Comparison of ENCODE assay signal across 11 mouse cellular contexts in genomic region chr16:13336503-13337230, GRCm38 (mm10).
DNase-seq lines count a peak whose midpoint lies in the region; ATAC-seq and TF ChIP-seq lines count a peak whose summit lies in the region.
"Had no signal": no experiment of that assay in that cellular context is flagged by ENCODE, and none has a peak within 500 bp of the region (broad histone marks: within the 10 kb centered on the region; RNA-seq: fewer than 3 reads in every experiment).

No protein-coding gene starts in this region.

- peak; percentile 74 for ATAC-seq in heart, embryonic 12.5 days (ENCODE audit: insufficient number of reproducible peaks, low FRiP score)
- no peak for ATAC-seq in midbrain, embryonic 14.5 days (ENCODE audit: low FRiP score, low TSS enrichment)
- ATAC-seq: inflammation-experienced regulatory T-cells, adult 6 months had no signal

- peak; percentile 1 for TF ChIP-seq CTCF in ES-Bruce4 (IDR thresholded peaks at IDR 0.05; ENCODE audit: low read depth, low read length)
- TF ChIP-seq CTCF in lung, adult 2 months (IDR thresholded peaks at IDR 0.05; ENCODE audit: insufficient read depth, low read length), result peak; percentile 60

- DNase-seq in adrenal gland, postnatal 10 days, result peak; percentile 35
- no peak for DNase-seq in adrenal gland, adult 8-10 months
- no peak for DNase-seq in lung, adult 2 months
- DNase-seq in left cerebral cortex, adult 9 months (ENCODE audit: low spot score in 2 of 2), result no peak
- DNase-seq in cerebellum, postnatal 10 days, result no peak
- no peak for DNase-seq in midbrain, embryonic 14.5 days
- DNase-seq: cerebellum, adult 9-10 months had no signal

- WGBS in heart, embryonic 12.5 days, result 45% methylated on average over 5 of the region's 5 CpGs
- 54% methylated on average over 5 of the region's 5 CpGs for WGBS in lung, adult 2 months
- WGBS in midbrain, embryonic 14.5 days, result 80% methylated on average over 5 of the region's 5 CpGs

- TF ChIP-seq EP300 in ES-Bruce4 (IDR thresholded peaks at IDR 0.05; ENCODE audit: insufficient read depth, low read depth, low read length), result no peak

- TF ChIP-seq POLR2A in ES-Bruce4 (IDR thresholded peaks at IDR 0.05; ENCODE audit: insufficient read depth, low read length), result no peak
- no peak for TF ChIP-seq POLR2A in lung, adult 2 months (IDR thresholded peaks at IDR 0.05; ENCODE audit: borderline replicate concordance, extremely low read depth, low read depth, low read length)

- H3K4me3 ChIP-seq in ES-Bruce4 (ENCODE audit: low read depth, low read length), result no peak overlapping the region
- no peak overlapping the region for H3K4me3 ChIP-seq in heart, embryonic 12.5 days
- no peak overlapping the region for H3K4me3 ChIP-seq in lung, adult 2 months (replicated peaks; ENCODE audit: extremely low read depth, low read depth, low read length)
- H3K4me3 ChIP-seq in midbrain, embryonic 14.5 days (replicated peaks; ENCODE audit: low read depth, low read length), result no peak overlapping the region
- H3K4me3 ChIP-seq: left cerebral cortex, adult 2 months had no signal

- H3K27ac ChIP-seq in ES-Bruce4 (ENCODE audit: insufficient read depth, low read length), result no peak overlapping the region
- H3K27ac ChIP-seq in heart, embryonic 12.5 days (ENCODE audit: poor library complexity, severe bottlenecking), result no peak overlapping the region
- no peak overlapping the region for H3K27ac ChIP-seq in midbrain, embryonic 14.5 days (replicated peaks; ENCODE audit: low read depth, low read length)

- H3K4me2 ChIP-seq in heart, embryonic 12.5 days, result no peak overlapping the region
- H3K4me2 ChIP-seq in midbrain, embryonic 14.5 days (ENCODE audit: low read length), result no peak overlapping the region

- H3K27me3 ChIP-seq in ES-Bruce4 (ENCODE audit: control insufficient read depth, insufficient read depth, low read length, poor library complexity, severe bottlenecking), result no peaks in the 10 kb centered on the region
- no peaks in the 10 kb centered on the region for H3K27me3 ChIP-seq in heart, embryonic 12.5 days (replicated peaks)
- no peaks in the 10 kb centered on the region for H3K27me3 ChIP-seq in midbrain, embryonic 14.5 days (ENCODE audit: control insufficient read depth, insufficient read depth, low read length)

- H3K4me1 ChIP-seq in ES-Bruce4 (ENCODE audit: control insufficient read depth, insufficient read depth, low read length), result no peaks in the 10 kb centered on the region
- H3K4me1 ChIP-seq in heart, embryonic 12.5 days (replicated peaks), result peaks cover 16% of the 10 kb centered on the region
- H3K4me1 ChIP-seq in lung, adult 2 months (ENCODE audit: control insufficient read depth, insufficient read depth, low read length), result peaks cover 21% of the 10 kb centered on the region
- H3K4me1 ChIP-seq in midbrain, embryonic 14.5 days (ENCODE audit: control insufficient read depth, insufficient read depth, low read length), result no peaks in the 10 kb centered on the region

- H3K36me3 ChIP-seq in ES-Bruce4 (ENCODE audit: control insufficient read depth, insufficient read depth, low read length, poor library complexity, severe bottlenecking), result no peaks in the 10 kb centered on the region
- no peaks in the 10 kb centered on the region for H3K36me3 ChIP-seq in heart, embryonic 12.5 days
- H3K36me3 ChIP-seq in midbrain, embryonic 14.5 days (ENCODE audit: control insufficient read depth, insufficient read depth, low read length), result no peaks in the 10 kb centered on the region

- no peaks in the 10 kb centered on the region for H3K9me3 ChIP-seq in ES-Bruce4 (replicated peaks; ENCODE audit: control insufficient read depth, insufficient read depth, low read length, poor library complexity, severe bottlenecking)
- H3K9me3 ChIP-seq in heart, embryonic 12.5 days (replicated peaks), result no peaks in the 10 kb centered on the region
- H3K9me3 ChIP-seq in midbrain, embryonic 14.5 days (ENCODE audit: control insufficient read depth, low read length), result no peaks in the 10 kb centered on the region

- no peak overlapping the region for H3K9ac ChIP-seq in ES-Bruce4 (ENCODE audit: low read depth, poor library complexity, severe bottlenecking)
- H3K9ac ChIP-seq in heart, embryonic 12.5 days, result no peak overlapping the region
- no peak overlapping the region for H3K9ac ChIP-seq in midbrain, embryonic 14.5 days (replicated peaks; ENCODE audit: low read length)
